Mouse (Mus musculus) left cerebral cortex, postnatal 36 days (tissue): ENCODE results near the gene Aip. TPM values are rescaled to one million over a fixed set of nuclear protein-coding genes. Genes with fewer than 3 reads are reported as not detected.
A peak's percentile ranks its signal among the peaks of the same experiment; 100 is the strongest.

Experiments
- DNase-seq, 2 experiments: peaks; one replicate each; pipeline ENCODE4 v3.0.0; 2021 to 2022; ENCODE audit warnings: low spot score in 2 of 2, mixed read lengths in 1 of 2
- intact Hi-C: fragments of 180-260 bp; cut with DNase I; formaldehyde crosslinking; loops from one replicate; pipeline ENCODE4 v1.15.1; 2025
- total RNA-seq, 2 experiments: library from RNA; stranded (reverse); gene quantifications; 2 replicates each; pipeline ENCODE4 v1.2.3; 2021

Aip gene
- total RNA-seq, 2 experiments from 2014 or later: 106 to 133 TPM

DNA sequence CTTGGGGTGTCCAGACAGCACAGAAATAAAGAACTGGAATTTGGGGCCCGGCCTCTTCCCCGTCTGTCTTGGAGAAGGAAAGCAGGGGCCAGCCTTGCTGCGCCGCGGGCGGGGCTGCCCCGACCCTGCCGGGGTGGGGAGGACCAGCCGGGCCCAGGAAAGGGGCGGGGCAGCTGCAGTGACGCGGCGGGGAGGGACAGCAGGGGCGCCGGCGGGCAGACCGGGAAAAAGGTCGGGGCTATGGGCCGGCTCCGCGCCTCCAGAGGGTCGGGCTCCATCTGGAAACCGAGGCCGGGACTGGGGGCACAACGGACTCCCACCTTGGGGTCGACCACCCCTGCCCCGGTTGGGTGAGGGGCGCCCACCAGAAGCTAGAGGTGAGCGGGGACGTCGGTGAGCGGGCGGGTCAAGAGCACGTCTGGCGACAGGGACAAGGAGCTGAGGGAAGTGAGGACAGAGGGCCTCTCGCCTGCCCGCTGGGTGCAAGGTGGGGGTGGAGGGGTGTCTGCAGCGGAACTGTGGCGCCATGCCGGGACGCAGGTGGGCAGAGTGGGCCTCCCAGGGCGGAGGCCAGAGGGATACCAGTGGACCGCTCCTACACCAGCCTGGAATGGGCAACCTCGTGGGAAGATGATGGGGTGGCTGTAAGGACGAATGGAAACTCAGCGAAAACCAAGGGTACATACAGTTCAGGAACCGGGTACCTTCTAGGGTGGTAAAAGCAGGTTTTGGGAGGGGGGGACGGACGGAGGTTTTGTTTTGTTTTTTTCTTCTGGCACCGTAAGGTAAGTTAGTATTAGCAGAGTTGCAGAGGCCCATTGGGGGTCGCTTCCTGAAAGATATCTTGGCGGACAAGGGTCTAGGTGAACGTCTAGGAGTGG, 25.6 kb downstream of the Aip start, which contains the start of gene Pitpnm1:
Pitpnm1 (plus strand) TSS at position 162 of the 881 bp plus-strand sequence.
- peak; percentile 56 to 68 for DNase-seq
- intact Hi-C loops: loop anchor here (2.0 to 5.0 kb wide), 2 partner anchors 53 to 131 kb away; partner anchors contain the start of genes Gstp2 and Pold4

DNA sequence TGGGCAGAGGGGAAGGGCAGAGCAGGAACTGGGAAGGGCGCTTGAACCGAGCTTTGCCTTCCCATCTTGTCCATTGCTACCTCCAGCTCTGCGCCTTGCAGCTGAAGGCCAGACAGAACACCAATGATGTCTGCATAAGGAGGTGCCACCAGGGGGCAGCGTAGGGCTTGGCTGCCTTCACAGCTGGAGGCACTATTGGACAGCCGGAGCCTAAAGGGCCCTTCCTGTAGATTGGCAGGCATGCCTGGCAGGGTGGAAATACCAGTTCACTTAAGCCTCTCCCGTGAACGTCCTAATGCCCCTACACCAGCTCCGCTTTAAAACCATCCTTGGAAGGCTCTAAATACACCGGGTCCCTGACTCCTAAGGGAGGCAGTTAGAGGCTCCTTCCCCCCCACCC, 26.6 kb downstream of the Aip start:
- intact Hi-C loops: loop anchor here (5.0 kb wide), 1 partner anchor 52 kb away; the partner anchor contains the start of gene Gstp2
- peak; percentile 84 to 89 for DNase-seq

DNA sequence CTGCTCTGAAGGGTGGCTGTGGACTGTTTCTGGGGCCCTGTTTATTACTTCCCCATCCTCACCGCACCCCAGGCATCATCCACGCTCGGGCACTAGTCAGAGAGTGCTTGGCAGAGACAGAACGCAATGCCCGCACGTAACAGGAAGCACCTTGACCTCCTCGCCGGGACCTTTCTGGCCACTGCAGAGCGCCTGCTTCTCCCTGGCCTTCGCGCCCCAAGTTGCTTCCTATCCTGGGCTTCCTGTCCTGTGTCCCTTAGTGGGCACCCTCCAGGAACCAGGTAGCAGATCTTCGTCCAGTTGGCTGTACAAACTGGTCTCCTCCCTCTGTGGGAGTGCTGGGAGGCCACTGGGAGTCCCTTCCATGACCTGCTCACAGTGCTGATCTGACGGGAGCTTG, 27.2 kb downstream of the Aip start:
- DNase-seq: no peak
- intact Hi-C loops: loop anchor here (5.0 kb wide), 1 partner anchor 51 kb away; the partner anchor contains the start of gene Gstp2

DNA sequence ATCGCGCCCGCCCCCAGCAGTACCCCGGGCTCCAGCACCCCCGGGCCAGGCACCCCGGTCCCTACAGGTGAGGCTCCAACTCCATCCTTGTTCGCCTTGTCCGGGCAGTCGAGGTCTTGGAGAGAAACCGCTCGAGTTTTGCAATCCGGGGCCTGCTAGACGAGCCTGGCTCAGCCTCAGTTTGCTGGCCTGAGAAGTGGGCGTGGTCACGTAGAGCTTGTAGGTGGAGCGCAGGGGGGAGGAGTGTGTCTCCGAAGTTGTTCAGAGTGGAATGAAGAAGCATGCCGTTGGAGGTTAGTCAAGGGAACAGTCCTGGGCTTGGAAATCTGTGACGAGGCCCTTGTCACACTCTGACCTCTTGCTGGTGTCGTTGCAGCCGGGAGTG, 28.2 kb downstream of the Aip start:
- intact Hi-C loops: loop anchor here (5.0 kb wide), 1 partner anchor 50 kb away; the partner anchor contains the start of gene Gstp2
- no peak for DNase-seq

DNA sequence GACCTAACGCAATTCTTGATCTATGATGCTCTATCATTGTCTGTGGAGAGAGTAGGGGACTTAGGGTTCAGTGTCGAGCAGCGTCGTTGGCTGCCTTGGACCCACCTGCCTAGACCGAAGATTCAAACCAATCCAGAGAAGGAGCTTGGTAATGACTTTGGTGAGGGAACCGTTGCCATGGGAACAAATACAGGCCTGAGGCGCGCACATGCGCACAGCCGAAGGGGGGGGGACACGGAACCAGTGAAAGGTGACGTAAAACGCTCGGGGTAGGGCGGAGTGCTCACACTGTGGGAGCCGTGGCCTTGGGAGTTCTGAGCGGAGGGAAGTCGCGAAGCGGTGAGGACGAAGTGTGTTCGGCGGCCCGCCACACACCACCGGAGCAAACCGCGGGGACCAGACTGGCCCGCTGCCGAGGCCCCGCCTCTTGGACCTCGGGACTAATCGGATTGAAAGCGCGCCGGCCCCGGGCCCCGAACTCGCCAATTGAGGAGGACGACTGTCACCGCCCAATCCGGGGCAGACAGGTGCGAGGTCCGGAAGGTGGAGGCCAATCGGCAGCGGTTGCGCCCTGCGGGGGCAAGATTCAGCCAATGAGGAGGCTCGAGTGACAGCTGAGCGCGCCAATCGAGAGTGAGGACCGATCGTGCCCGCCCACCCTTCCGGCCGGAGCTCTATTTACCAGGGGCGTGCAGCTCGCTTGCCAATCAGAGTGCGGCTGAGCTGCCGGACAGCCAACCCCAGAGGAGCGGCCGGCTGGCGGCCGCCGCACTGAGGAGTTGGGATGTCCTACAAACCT, 28.8 kb downstream of the Aip start, which contains the start of gene Cdk2ap2:
Cdk2ap2 (plus strand) TSS at position 541 of the 799 bp plus-strand sequence.
- intact Hi-C loops: loop anchor here (5.0 kb wide), 1 partner anchor 50 kb away; the partner anchor contains the start of gene Gstp2
- peak; percentile 100 for DNase-seq

DNA sequence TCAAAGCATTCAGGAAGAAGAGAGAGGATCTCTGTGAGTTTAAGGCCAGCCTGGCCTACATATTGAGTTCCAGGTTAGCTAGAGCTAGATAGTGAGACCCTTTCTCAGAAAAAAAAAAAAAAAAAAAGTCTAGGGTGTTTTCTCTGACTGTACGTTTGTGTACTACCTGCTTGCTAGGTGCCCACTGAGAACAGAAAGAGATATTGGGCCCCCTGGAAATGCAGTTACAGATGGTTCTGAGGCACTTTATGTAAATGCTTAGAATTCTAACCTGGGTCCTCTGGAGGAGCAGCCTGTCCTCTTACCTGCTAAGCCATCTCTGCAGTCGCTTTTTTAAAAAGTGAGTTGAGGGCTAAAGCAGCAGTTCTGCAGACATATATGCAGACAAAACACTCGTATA, 29.9 kb downstream of the Aip start:
- intact Hi-C loops: loop anchor here (5.0 kb wide), 1 partner anchor 49 kb away; the partner anchor contains the start of gene Gstp2
- no peak for DNase-seq

DNA sequence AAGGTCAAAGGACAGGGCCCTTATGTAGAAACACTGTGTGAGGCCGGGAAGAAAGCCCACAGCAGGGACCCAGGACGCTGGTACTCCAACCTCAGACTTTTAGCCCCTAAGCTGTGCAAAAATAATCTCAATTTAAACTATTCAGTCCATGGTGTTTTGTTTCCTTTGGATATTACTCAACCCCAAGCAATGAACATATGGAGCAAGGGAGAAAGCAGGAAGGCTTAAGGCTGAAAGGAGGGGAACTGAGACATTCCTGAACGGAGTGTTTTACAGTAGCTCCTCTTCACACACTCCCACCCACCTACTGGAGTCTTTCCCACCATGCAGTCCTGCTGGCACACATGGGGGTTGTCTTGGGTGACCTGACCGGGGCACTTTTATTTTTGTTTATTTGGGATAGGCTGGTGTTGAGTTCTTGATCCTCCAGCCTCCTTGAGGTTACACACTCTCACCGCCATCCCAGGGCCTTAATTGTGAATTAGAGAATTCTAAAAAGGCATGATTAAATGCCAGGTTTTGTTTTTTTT, 30.8 kb downstream of the Aip start:
- intact Hi-C loops: loop anchor here (5.0 kb wide), 1 partner anchor 48 kb away; the partner anchor contains the start of gene Gstp2
- DNase-seq: no peak

DNA sequence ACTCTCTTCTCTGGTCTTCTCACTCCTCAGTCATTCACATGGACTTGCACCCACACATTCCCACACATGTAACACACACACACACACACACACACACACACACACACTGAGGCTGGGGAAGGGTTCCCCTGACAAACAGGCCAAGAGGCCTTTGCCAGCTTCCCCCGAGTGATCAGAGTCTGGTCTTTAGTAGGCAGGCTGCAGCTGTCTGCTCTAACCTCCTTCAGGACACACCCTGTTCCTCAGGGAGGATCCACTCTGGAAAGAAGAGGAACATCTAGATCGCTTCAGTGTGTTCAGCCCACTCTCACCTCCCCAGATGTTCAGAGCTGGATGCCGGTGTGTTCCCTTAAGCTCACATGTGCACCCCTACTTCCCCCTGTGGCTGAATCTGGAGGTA, 31.3 kb downstream of the Aip start:
- intact Hi-C loops: no loop called here
- no peak for DNase-seq

DNA sequence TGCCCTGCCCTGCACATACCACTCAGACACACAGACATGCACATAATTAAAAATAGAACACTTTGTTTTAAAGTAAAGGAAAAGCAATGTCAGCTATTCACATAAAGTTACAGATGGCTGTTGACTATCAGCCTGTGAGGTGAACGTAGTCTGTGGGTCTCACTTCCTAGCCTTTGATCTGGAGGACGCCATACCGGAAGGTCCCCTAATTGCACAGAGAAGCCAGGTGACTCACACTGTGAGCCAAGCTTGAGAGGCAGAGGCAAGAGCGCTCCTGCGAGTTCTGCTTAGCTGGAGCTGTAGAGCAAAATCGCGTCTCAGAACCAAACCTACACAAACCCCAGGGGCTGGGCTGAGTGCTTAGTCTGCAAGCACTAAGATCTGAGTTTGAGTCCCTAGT, 31.9 kb downstream of the Aip start:
- DNase-seq: no peak
- intact Hi-C loops: no loop called here

DNA sequence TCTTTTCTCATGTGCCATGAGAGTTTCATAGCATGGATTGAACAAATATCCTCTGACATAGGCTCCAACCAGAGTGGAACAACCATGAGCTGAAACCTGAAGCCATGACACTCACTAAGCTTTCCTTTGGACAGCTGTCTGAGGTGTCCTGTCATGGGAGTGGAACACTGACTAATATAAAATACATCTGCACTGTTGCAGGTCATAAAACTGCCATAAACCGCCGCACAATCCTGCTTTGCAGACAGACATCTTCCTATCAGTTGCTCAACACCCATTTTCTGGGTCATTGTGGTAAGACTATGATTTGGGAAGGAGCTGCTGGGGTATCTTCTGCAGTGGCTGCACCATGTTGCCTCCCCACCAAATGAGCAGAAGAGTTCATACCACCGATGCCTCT, 32.9 kb downstream of the Aip start:
- DNase-seq: no peak
- intact Hi-C loops: no loop called here

DNA sequence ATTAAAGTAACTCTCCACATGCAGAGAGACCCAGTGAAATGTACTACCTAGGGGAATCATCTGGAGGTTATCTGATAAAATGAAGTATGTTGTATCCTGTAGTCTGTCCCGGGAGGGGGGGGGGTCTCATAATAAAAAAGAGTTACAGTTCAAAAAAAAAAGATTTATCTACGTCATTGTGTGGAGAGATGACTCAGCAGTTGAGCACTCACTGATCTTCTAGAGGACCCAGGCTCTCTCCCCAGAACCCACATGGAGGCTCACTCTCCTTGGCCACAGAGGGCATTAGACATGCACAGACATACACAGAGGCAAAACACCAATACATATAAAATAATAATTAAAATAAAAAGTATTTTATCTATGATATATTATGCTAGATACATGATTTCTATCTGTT, 34.3 kb downstream of the Aip start:
- no peak for DNase-seq
- intact Hi-C loops: no loop called here

DNA sequence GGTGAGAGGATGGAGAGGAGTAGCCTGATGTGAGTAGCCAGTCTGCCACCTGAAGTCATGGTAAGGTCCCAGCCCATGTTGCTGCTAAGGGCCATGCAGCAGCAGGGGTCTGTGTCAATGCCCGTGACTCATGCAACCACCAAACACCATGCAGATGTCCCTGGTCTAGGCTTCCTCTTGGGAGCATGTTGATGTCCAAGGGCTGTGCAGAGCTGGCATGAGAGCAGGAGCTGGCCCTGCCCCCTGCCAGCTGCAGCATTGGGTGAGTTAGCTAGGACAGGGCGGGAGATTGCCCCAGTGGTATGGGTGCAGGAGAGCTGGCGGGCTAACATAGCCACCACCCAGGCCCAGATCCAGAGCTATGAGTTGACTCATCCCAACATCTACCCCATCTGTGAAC, 35.2 kb downstream of the Aip start:
- intact Hi-C loops: no loop called here
- DNase-seq: no peak

DNA sequence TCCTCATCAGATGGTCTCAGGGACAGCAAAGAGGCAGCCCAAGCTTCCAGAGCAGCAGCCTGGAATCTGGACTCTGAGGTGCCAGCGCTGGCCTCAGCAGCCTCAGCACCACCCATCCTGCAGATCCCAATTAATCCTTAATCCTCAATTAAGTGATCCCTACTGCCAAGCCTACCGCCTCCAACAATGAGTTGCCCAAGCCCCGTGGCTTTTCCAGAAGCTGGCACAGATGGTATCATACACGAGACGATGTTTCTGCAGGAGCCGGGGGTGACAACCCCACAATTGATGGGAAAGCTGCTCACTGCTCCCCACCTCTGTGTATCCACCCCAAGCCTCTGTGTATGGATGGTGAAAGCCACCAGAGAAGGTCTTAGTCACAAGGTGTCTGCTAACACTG, 36.5 kb downstream of the Aip start:
- DNase-seq: no peak
- intact Hi-C loops: no loop called here

DNA sequence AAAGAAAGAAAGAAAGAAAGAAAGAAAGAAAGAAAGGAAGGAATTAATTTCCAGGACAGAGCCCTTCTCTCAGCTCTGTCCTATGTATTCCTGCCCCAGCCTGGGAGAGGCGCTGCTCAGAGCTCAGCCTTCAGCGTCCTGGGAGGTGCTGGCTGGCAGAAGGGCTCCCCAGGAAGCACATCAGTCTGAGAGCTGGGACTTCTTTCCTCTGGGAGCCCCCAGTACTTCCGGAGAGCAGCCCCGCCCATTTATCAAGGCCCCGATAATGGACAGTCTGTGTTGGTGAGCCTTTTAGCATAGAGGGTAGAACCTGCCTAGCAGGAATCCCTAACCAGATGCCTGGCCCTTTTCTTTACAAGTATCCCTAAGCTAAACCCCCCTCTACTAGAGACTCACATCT, 37.5 kb downstream of the Aip start:
- DNase-seq: no peak
- intact Hi-C loops: no loop called here

DNA sequence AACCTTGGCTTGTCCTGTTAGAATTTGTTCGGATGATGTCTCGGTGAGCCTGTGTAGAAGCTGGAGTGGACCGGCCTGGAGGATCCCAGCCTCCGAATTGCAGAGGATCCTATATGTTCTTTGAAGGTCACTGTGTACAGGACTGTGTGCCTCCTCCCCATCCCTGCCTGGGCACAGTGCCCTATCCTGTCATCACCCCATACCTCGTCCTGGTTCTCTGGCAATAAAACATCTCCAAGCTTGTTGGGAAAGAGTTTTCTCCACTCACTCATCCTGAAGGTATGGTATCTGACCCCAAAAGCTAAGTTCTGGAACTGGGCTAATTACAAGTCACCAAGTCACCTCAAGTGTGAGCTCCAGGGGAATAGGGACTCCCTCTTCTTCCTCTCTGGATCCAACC, 38.6 kb downstream of the Aip start:
- intact Hi-C loops: no loop called here
- DNase-seq: no peak

DNA sequence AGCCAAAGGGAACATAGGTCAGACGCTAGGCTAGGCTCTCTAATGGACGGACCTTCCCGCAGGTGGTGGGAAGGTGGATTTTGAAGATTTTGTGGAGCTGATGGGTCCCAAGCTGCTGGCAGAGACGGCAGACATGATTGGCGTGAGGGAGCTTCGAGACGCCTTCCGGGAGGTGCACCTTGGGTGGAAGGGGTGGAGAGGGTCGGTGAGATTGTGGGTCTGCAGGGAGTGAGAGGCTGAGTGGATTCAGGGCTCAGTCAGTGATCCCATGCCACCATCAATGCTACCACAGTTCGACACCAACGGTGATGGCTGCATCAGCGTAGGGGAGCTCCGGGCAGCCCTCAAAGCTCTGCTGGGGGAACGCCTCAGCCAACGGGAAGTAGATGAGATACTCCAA, 39.5 kb downstream of the Aip start:
- intact Hi-C loops: no loop called here
- DNase-seq: no peak

DNA sequence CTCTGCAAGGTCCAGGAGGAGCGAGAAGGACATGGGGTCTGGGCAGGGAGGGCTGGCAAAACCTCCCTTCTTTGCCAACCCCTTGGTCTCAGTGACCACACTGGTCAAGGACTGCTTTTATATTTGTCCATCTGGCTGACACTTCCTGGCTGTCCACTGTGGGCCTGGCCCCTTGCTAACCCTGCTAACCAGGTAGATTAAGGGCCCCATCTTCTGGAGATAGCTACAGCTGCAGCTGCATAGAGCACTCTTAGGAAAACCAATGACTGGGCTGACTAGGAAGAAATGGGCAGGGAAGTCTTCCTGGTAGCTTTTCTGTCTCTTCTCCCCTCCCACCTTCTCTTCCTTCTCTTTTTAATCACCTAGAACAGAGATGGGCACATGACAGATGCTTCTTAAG, 40.7 kb downstream of the Aip start:
- no peak for DNase-seq
- intact Hi-C loops: no loop called here

DNA sequence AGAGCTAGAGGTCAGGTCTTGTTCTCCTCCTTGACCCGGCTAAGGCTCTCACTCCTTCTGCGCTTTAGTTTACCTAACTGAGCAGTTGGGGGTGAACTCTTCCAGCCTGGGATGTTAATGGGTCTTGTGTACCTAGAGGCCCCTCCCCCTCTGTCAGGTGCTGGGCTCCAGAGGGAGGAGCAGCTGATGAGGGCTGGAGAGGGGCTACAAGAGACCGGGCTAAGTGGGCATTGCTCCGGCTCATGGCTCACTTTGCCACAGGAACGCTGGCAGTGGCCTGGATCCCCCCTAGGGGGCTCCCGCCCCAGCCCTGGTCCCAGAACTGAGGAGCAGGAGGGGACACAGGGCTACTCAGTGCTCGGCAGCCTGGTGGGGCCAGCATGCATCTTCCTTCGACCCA, 41.8 kb downstream of the Aip start:
- no peak for DNase-seq
- intact Hi-C loops: no loop called here

DNA sequence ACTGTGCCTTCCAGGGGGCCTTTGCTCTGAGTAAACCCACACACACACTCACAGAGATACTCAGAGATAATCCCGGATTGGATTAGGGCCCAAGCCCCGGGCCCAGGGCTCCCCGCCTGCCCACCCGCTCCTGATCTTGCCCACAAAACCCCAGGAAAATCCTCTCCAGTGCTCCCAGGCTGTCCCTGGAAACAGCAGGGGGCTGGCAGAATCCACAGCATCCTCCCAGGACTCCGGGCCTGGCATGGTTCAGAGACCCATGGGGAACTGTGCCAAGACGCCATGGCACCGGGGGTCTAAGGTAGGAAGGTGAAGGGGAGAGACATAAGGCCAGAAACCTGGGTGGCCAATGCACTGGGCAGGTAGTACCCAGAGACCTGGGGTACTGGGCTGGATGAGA, 42.3 kb downstream of the Aip start:
- no peak for DNase-seq
- intact Hi-C loops: no loop called here
